26 mouse cellular contexts compared by ENCODE assay signal in genomic region chr13:112773991-112774675, GRCm38 (mm10). TPM values are rescaled to one million over a fixed set of nuclear protein-coding genes. Genes with fewer than 3 reads are reported as not detected.
"Had no signal": no experiment of that assay in that cellular context is flagged by ENCODE, and none has a peak within 500 bp of the region (broad histone marks: within the 10 kb centered on the region; RNA-seq: fewer than 3 reads in every experiment).

No protein-coding gene starts in this region.

- DNase-seq: gastrocnemius, adult 2 months; gastrocnemius, postnatal 10 days; gastrocnemius, postnatal 25 days; heart, adult 18-20 months; heart, postnatal 10 days; heart, postnatal 4 days; kidney, adult 18-20 months; kidney, adult 8-10 months; kidney, postnatal 10 days; kidney, postnatal 25 days; layer of hippocampus, adult 9-11 months; liver, embryonic 13.5 days had no signal

- H3K9ac ChIP-seq: heart, embryonic 12.5 days; hindbrain, embryonic 12.5 days; hindbrain, embryonic 14.5 days; intestine, embryonic 15.5 days; limb, embryonic 13.5 days; limb, embryonic 15.5 days; liver, embryonic 13.5 days; liver, embryonic 15.5 days had no signal

- ATAC-seq: hindbrain, embryonic 16.5 days; inflammation-experienced regulatory T-cells, adult 6 months; intestine, embryonic 15.5 days; intestine, postnatal 0 days had no signal

- H3K27ac ChIP-seq: heart, embryonic 10.5 days; hindbrain, embryonic 10.5 days; hindbrain, embryonic 12.5 days; hindbrain, embryonic 14.5 days; intestine, embryonic 15.5 days; left cerebral cortex, adult 2 months; limb, embryonic 13.5 days; limb, embryonic 15.5 days; liver, embryonic 13.5 days; liver, embryonic 15.5 days had no signal

- H3K36me3 ChIP-seq: heart, embryonic 10.5 days; heart, embryonic 12.5 days; hindbrain, embryonic 10.5 days; hindbrain, embryonic 12.5 days; intestine, embryonic 15.5 days; limb, embryonic 13.5 days; limb, embryonic 15.5 days; liver, embryonic 13.5 days; liver, embryonic 15.5 days had no signal

- H3K4me3 ChIP-seq: gastrocnemius, adult 2 months; heart, embryonic 10.5 days; heart, embryonic 12.5 days; hindbrain, embryonic 10.5 days; hindbrain, embryonic 12.5 days; intestine, embryonic 15.5 days; left cerebral cortex, adult 2 months; limb, embryonic 13.5 days; limb, embryonic 15.5 days; liver, embryonic 13.5 days; liver, embryonic 15.5 days had no signal

- H3K4me2 ChIP-seq: heart, embryonic 12.5 days; hindbrain, embryonic 12.5 days; hindbrain, embryonic 14.5 days; intestine, embryonic 15.5 days; limb, embryonic 13.5 days; limb, embryonic 15.5 days; liver, embryonic 13.5 days; liver, embryonic 15.5 days had no signal

- H3K27me3 ChIP-seq: heart, embryonic 12.5 days; hindbrain, embryonic 12.5 days; intestine, embryonic 15.5 days; limb, embryonic 13.5 days; limb, embryonic 15.5 days had no signal

- H3K9me3 ChIP-seq: heart, embryonic 10.5 days; heart, embryonic 12.5 days; hindbrain, embryonic 10.5 days; hindbrain, embryonic 12.5 days; intestine, embryonic 15.5 days; limb, embryonic 13.5 days; limb, embryonic 15.5 days; liver, embryonic 13.5 days; liver, embryonic 15.5 days had no signal

RNA-seq across cellular contexts. Expression of gene Plpp1, which starts 26.5 kb away (rescaled TPM):
- total RNA-seq: granulocyte monocyte progenitor cell, adult 5-6 weeks had no signal
